Mouse (Mus musculus): ENCODE results near the gene Pam. TPM values are rescaled to one million over a fixed set of nuclear protein-coding genes. Genes with fewer than 3 reads are reported as not detected.
A peak's percentile ranks its signal among the peaks of the same experiment; 100 is the strongest.

The Pam gene
- total RNA-seq, 2 experiments from 2014 or later, result 193 to 195 TPM

DNA sequence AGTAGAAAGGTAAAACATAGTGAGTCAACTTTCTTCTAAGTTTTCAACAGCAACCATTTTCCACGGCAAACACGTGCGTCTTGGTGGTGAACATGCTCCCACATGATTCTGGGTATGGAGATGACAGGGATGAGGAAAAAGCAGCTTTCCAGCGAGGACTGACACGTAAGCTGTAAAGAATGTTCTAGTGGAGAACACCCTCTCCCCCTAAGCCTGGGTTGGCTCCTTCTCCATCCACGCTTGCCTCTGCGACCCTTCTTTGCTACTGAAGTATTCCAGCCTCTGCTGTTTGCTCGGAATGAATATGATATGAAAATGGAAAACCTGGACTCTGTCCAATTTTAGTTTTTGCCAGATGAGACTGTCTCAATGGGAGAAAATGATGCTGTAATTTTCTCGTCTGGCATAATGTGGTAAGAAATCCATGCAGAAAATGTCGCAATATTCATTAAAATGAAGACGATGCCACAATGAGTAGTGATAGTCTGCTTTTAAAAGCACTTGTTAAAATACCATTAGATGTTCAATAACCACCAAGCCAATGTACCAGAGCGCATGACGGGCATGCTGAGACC, 243.8 kb downstream of the Pam start:
- no peak for DNase-seq (ENCODE audit: low spot score in 2 of 2)

DNA sequence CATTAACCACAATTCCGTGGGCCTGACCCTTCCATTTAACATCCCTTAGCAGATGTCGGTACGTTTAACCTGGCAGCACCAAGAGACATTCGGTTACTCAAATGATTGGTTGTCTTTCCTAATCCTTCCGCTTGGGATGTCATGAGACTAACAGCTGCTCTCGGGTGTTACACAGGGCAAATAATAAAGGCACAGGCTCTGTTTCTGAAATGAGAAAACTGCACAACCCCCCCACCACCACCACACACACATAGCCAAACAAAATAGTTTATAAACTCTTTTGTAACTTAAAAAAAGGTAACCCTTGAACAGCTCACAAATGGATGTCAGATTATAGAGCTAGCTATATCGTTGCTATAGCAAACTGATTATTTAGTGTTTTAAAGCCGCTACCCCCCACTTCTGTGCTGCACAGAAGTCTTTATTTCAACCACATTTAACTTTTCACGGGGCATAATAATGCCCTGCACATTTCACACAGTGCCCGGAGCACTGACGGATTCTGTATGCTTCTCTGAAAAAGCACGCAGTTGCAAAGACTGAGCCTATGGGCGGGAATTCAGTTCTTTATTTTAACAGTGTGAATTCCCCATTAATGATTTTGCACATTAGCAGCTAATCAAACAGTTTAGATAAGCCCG, 246.7 kb downstream of the Pam start:
- no peak for DNase-seq (ENCODE audit: low spot score in 2 of 2)

- DNase-seq (ENCODE audit: low spot score in 2 of 2), result peak; percentile 32 to 80
Measured at GRCm38 (mm10) chr1:97843220-97843992, 252.0 kb downstream of the Pam start.

- DNase-seq (ENCODE audit: low spot score in 2 of 2), result peak in 1 of 2 experiments; percentile 29
Measured at GRCm38 (mm10) chr1:97834354-97834822, 261.1 kb downstream of the Pam start.

GRCm38 (mm10) chr1:97833466-97834353, 261.7 kb downstream of the Pam start:
- peak; percentile 33 to 73 for DNase-seq (ENCODE audit: low spot score in 2 of 2)

GRCm38 (mm10) chr1:97828087-97828486, 267.4 kb downstream of the Pam start:
- DNase-seq (ENCODE audit: low spot score in 2 of 2), result no peak

DNA sequence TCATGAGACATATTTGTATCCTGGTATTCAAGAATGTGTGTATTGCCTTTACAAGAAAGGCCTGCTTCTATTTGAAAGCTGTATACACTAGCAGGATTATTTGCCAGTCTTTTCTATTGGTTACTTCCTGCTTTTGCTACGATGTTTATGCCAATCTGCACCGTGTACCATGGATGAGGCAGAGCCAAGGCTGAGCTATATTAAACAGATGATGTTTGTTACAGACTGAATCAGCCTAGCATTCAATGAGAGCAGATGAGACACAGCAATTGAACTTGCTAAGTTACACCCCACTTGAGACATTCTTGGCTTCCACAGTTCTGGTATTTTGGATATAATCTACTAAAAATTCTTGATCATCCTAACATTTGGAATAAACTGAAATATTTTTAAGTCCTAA, 267.9 kb downstream of the Pam start:
- peak in 1 of 2 experiments; percentile 51 for DNase-seq (ENCODE audit: low spot score in 2 of 2)

- no peak for DNase-seq (ENCODE audit: low spot score in 2 of 2)
Measured at GRCm38 (mm10) chr1:97822904-97823303, 272.5 kb downstream of the Pam start.

DNA sequence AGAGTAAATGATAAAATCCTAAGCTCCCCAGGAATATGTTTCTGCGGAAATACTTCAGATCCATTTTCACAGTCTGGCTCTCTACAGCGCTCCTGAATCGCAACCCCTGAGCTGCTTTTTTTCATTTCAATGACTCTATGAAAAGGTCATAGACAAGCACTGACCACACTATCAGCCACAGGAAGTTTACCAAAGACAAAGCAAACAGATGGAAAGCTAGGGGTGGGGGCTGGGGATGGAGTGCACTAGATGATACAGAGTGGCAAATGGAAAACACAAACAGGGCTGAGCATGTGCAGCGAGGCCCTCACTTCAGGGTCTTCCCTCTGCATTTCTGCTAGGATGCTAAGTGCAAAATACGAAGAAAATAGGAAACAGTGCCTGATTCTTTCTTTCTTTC, 273.2 kb downstream of the Pam start:
- DNase-seq (ENCODE audit: low spot score in 2 of 2), result no peak

- no peak for DNase-seq (ENCODE audit: low spot score in 2 of 2)
Measured at GRCm38 (mm10) chr1:97821282-97821681, 274.2 kb downstream of the Pam start.

GRCm38 (mm10) chr1:97809255-97809912, 286.1 kb downstream of the Pam start:
- DNase-seq (ENCODE audit: low spot score in 2 of 2), result peak in 1 of 2 experiments; percentile 55

DNA sequence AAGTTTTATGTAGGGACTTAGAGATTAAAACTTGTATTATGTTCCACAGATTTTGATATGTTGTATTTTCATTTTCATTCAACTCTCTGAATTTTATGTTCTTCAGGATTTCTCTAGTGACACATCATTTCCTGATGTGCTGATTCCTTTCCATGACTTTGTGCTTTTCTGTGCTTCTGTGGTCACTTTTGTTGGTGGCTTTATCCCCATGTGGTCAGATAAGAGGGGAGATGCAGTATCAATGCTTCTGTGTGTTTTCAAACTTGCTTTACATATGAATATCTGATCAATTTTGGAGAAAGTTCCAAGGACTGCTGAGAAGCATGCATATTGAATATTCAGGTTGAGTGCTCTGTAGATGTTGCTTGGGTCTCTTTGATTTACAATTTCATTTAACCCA, 290.9 kb downstream of the Pam start:
- no peak for DNase-seq (ENCODE audit: low spot score in 2 of 2)

GRCm38 (mm10) chr1:97802207-97802902, 293.1 kb downstream of the Pam start:
- peak in 1 of 2 experiments; percentile 12 for DNase-seq (ENCODE audit: low spot score in 2 of 2)

- DNase-seq (ENCODE audit: low spot score in 2 of 2), result no peak
Measured at GRCm38 (mm10) chr1:97795936-97796335, 299.5 kb downstream of the Pam start.

- DNase-seq (ENCODE audit: low spot score in 2 of 2), result no peak
Measured at GRCm38 (mm10) chr1:97794110-97794509, 301.3 kb downstream of the Pam start.

DNA sequence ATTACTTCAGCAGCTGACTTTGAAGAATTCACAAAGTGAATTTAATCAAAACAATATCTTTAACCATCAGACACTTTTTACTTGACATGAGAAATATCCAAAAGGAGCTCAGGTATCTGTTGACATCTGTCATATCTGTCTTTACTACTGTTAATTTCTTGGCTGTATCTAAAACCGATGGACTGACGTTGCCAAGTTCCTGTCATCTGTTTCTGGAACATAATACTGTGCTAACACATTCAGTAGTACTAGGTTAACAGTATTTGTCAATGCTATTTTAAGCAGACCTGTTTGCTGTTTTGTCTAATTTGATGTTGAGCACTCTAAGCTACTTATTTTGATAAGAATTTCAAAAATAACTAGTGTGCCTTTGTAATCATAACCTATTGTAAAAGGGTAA, 307.0 kb downstream of the Pam start:
- DNase-seq (ENCODE audit: low spot score in 2 of 2), result no peak

DNA sequence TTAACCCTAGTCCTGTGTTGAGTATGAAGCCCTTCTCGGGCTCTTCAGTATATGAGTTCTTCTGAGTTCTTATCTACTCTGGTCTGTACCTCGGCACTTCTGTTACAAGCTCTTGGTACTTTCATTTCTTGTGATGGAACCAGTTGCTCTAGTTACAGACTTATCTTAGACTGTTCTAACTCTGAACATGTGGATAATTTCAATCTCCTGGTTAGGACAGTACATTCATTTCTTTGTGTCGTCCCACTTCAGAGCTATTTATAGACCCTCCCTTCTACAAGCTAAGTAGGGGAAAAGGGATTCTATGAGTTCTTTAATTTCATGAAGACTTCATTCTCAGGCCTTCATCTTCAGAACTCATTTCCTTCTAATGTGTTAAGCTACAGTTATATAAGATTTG, 307.8 kb downstream of the Pam start:
- no peak for DNase-seq (ENCODE audit: low spot score in 2 of 2)

- DNase-seq (ENCODE audit: low spot score in 2 of 2), result no peak
Measured at GRCm38 (mm10) chr1:97785685-97786393, 309.6 kb downstream of the Pam start.

GRCm38 (mm10) chr1:97784928-97785327, 310.5 kb downstream of the Pam start:
- DNase-seq (ENCODE audit: low spot score in 2 of 2), result no peak

All from layer of hippocampus, postnatal 14 days (tissue).